ENCODE assay signal across 13 mouse cellular contexts in the genomic region with DNA sequence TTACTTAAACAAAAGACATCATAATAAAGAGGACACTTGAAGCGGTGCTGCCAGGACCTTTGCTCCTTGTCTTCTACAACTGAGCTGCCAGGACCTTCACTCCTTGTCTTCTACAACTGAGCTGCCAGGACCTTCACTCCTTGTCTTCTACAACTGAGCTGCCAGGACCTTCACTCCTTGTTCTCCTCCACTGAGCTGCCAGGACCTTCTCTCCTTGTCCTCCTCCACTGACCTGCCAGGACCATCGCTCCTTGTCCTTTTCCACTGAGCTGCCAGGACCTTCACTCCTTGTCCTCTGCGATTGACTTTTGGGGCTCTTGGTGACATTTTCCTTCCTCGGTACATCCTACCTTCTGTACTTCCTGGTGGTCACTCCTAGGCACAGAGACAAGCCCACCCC. TPM values are rescaled to one million over a fixed set of nuclear protein-coding genes. Genes with fewer than 3 reads are reported as not detected.
DNase-seq lines count a peak whose midpoint lies in the region; ATAC-seq and TF ChIP-seq lines count a peak whose summit lies in the region.
"Had no signal": no experiment of that assay in that cellular context is flagged by ENCODE, and none has a peak within 500 bp of the region (broad histone marks: within the 10 kb centered on the region; RNA-seq: fewer than 3 reads in every experiment).

No protein-coding gene starts in this region.

- ATAC-seq in liver, postnatal 0 days: no peak
- ATAC-seq in CD4-positive, CD25-positive, alpha-beta regulatory T cell, adult 4 months: no peak

- no peak overlapping the region for H3K27ac ChIP-seq in CH12.LX (ENCODE audit: insufficient read depth, low read depth)
- H3K27ac ChIP-seq in liver, postnatal 0 days (ENCODE audit: low read depth): no peak overlapping the region
- H3K27ac ChIP-seq: embryonic facial prominence, embryonic 13.5 days had no signal

- H3K4me2 ChIP-seq in CH12.LX (ENCODE audit: insufficient read depth, low read depth, poor library complexity, severe bottlenecking): peak overlapping the region; percentile 39
- H3K4me2 ChIP-seq in liver, postnatal 0 days (ENCODE audit: low read depth, low read length): no peak overlapping the region
- H3K4me2 ChIP-seq: embryonic facial prominence, embryonic 13.5 days had no signal

- in situ Hi-C loops in CH12.LX (cut with MboI; ENCODE audit: low pct_ligation_motif_present, low pct_unique_long_range_greater_than_20kb, low sequenced_read_pairs): no loop called here

- H3K4me3 ChIP-seq in CH12.LX (replicated peaks in 1 of 3; ENCODE audit: low read depth in 2 of 3, low read length in 2 of 3, poor library complexity in 1 of 3): peak overlapping the region in 2 of 3 experiments; percentile 29 to 32
- no peak overlapping the region for H3K4me3 ChIP-seq in liver, postnatal 0 days (ENCODE audit: low read depth, low read length)
- H3K4me3 ChIP-seq: embryonic facial prominence, embryonic 13.5 days had no signal

- TF ChIP-seq RAD21 in CH12.LX (IDR thresholded peaks at IDR 0.05; ENCODE audit: low read depth, low read length): no peak

- no peak for TF ChIP-seq EP300 in CH12.LX (IDR thresholded peaks at IDR 0.05; ENCODE audit: low read length)
- no peak for TF ChIP-seq EP300 in liver, postnatal 0 days (IDR thresholded peaks at IDR 0.05; ENCODE audit: low read depth)

- no peaks in the 10 kb centered on the region for H3K36me3 ChIP-seq in CH12.LX (replicated peaks in 1 of 2; ENCODE audit: control insufficient read depth in 1 of 2, insufficient read depth in 1 of 2, low read length in 1 of 2)
- H3K36me3 ChIP-seq in liver, postnatal 0 days (replicated peaks; ENCODE audit: insufficient read depth, low read length): no peaks in the 10 kb centered on the region
- H3K36me3 ChIP-seq: embryonic facial prominence, embryonic 13.5 days had no signal

- dilution Hi-C loops in CH12.LX (cut with MboI; ENCODE audit: extremely low pct_ligation_motif_present, extremely low pct_unique_long_range_greater_than_20kb, low sequenced_read_pairs): no loop called here

- TF ChIP-seq CTCF in CH12.LX (conservative IDR thresholded peaks at IDR 0.05 in 1 of 2, IDR thresholded peaks at IDR 0.05 in 1 of 2; ENCODE audit: low read depth in 2 of 2, low read length in 2 of 2): no peak
- no peak for TF ChIP-seq CTCF in liver, postnatal 0 days (IDR thresholded peaks at IDR 0.05; ENCODE audit: low read depth)

- WGBS in liver, postnatal 0 days (ENCODE audit: insufficient replicate concordance): 47% methylated on average over 4 of the region's 4 CpGs

- intact Hi-C loops in heart, postnatal 25 days (cut with DNase I): no loop called here

- peak; percentile 23 for DNase-seq in heart, adult 8-10 months (ENCODE audit: low spot score)
- no peak for DNase-seq in heart, postnatal 25 days (ENCODE audit: low spot score)
- DNase-seq in CH12.LX (ENCODE audit: extremely low read depth): peak; percentile 34
- peak; percentile 1 for DNase-seq in cerebellum, adult 8-10 months
- peak; percentile 29 for DNase-seq in kidney, postnatal 14 days
- DNase-seq in liver, postnatal 0 days: no peak
- no peak for DNase-seq in spleen, postnatal 10 days (ENCODE audit: low spot score in 2 of 2)

- H3K79me2 ChIP-seq in CH12.LX (replicated peaks; ENCODE audit: control insufficient read depth, extremely low read depth, insufficient read depth, poor library complexity, severe bottlenecking): no peaks in the 10 kb centered on the region

- no peaks in the 10 kb centered on the region for H3K9me3 ChIP-seq in CH12.LX (replicated peaks; ENCODE audit: low read length)
- H3K9me3 ChIP-seq in liver, postnatal 0 days (ENCODE audit: low read length): no peaks in the 10 kb centered on the region
- H3K9me3 ChIP-seq: embryonic facial prominence, embryonic 13.5 days had no signal

- H3K9ac ChIP-seq in CH12.LX (ENCODE audit: insufficient read depth, low read depth): peak overlapping the region; percentile 30; the same call in 1 of the 2 replicates
- no peak overlapping the region for H3K9ac ChIP-seq in liver, postnatal 0 days (replicated peaks)
- H3K9ac ChIP-seq: embryonic facial prominence, embryonic 13.5 days had no signal

- peak; percentile 45; the same call in 1 of the 2 replicates for TF ChIP-seq POLR2A in CH12.LX (IDR thresholded peaks at IDR 0.05; ENCODE audit: low read depth, low read length)

- peaks cover 20% of the 10 kb centered on the region for H3K27me3 ChIP-seq in CH12.LX (replicated peaks)
- no peaks in the 10 kb centered on the region for H3K27me3 ChIP-seq in liver, postnatal 0 days (ENCODE audit: insufficient read depth, low read length)
- H3K27me3 ChIP-seq: embryonic facial prominence, embryonic 13.5 days had no signal

- peaks cover 0 to 3% of the 10 kb centered on the region in 2 experiments; a peak in 1 of 4 replicates for H3K4me1 ChIP-seq in CH12.LX (ENCODE audit: control insufficient read depth in 1 of 2, insufficient read depth in 2 of 2)
- H3K4me1 ChIP-seq in liver, postnatal 0 days (ENCODE audit: insufficient read depth): no peaks in the 10 kb centered on the region
- H3K4me1 ChIP-seq: embryonic facial prominence, embryonic 13.5 days had no signal

TF ChIP-seq in CH12.LX, 34 proteins besides CTCF, POLR2A, EP300 and RAD21:
- TF ChIP-seq ZKSCAN1 (IDR thresholded peaks at IDR 0.05; ENCODE audit: borderline replicate concordance, low read depth, low read length) (no peak), TBP (conservative IDR thresholded peaks at IDR 0.05; ENCODE audit: low read depth, low read length) (0 out of 2 replicates have a peak, but pooled peaks have one; percentile 60)

RNA-seq across cellular contexts. Expression of a gene that starts 3.9 kb away (rescaled TPM):
- total RNA-seq in heart, adult 8-10 months (2022): not detected
- total RNA-seq in heart, postnatal 25 days (2021): not detected
- not detected in 2 replicates for total RNA-seq in CH12.LX (2012; rRNA removed)
- not detected in 2 replicates for total RNA-seq in CH12.LX (2014; rRNA removed)
- polyA plus RNA-seq in CH12.LX (2012; ENCODE audit: insufficient read length, low read depth): not detected in 2 replicates
- polyA plus RNA-seq in liver, postnatal 0 days (2015; fragmentation: Nextera tagmentation; extraction: Ambion mirVana): not detected in 2 replicates
- not detected for polyA plus RNA-seq in CD4-positive, CD25-positive, alpha-beta regulatory T cell, adult 4 months (2017; shearing (Covaris generic))
- total RNA-seq: gastrocnemius, adult 18-20 months; left cerebral cortex, postnatal 25 days; megakaryocyte progenitor cell, adult 5-6 weeks; neutrophil, adult 5-6 weeks had no signal
- polyA plus RNA-seq: embryonic facial prominence, embryonic 13.5 days had no signal

RNA-seq across cellular contexts. Expression of a gene that starts 17.5 kb away (rescaled TPM):
- not detected for total RNA-seq in heart, adult 8-10 months (2022)
- not detected for total RNA-seq in heart, postnatal 25 days (2021)
- total RNA-seq in CH12.LX (2012; rRNA removed) (not detected in 2 replicates), CH12.LX (2014; rRNA removed) (not detected in 2 replicates)
- polyA plus RNA-seq in CH12.LX (2012; ENCODE audit: insufficient read length, low read depth): not detected in 2 replicates
- not detected in 2 replicates for polyA plus RNA-seq in liver, postnatal 0 days (2015; fragmentation: Nextera tagmentation; extraction: Ambion mirVana)
- polyA plus RNA-seq in CD4-positive, CD25-positive, alpha-beta regulatory T cell, adult 4 months (2017; shearing (Covaris generic)): not detected
- total RNA-seq: gastrocnemius, adult 18-20 months; left cerebral cortex, postnatal 25 days; megakaryocyte progenitor cell, adult 5-6 weeks; neutrophil, adult 5-6 weeks had no signal
- polyA plus RNA-seq: embryonic facial prominence, embryonic 13.5 days had no signal

RNA-seq across cellular contexts. Expression of a gene that starts 21.2 kb away (rescaled TPM):
- total RNA-seq in heart, adult 8-10 months (2022): not detected
- total RNA-seq in heart, postnatal 25 days (2021): not detected
- total RNA-seq in CH12.LX (2012; rRNA removed) (not detected in 2 replicates), CH12.LX (2014; rRNA removed) (not detected in 2 replicates)
- not detected in 2 replicates for polyA plus RNA-seq in CH12.LX (2012; ENCODE audit: insufficient read length, low read depth)
- polyA plus RNA-seq in liver, postnatal 0 days (2015; fragmentation: Nextera tagmentation; extraction: Ambion mirVana): not detected in 2 replicates
- polyA plus RNA-seq in CD4-positive, CD25-positive, alpha-beta regulatory T cell, adult 4 months (2017; shearing (Covaris generic)): not detected
- total RNA-seq: gastrocnemius, adult 18-20 months; left cerebral cortex, postnatal 25 days; megakaryocyte progenitor cell, adult 5-6 weeks; neutrophil, adult 5-6 weeks had no signal
- polyA plus RNA-seq: embryonic facial prominence, embryonic 13.5 days had no signal

RNA-seq across cellular contexts. Expression of a gene that starts 34.0 kb away (rescaled TPM):
- total RNA-seq in heart, adult 8-10 months (2022): not detected
- total RNA-seq in heart, postnatal 25 days (2021): not detected
- total RNA-seq in CH12.LX (2012; rRNA removed) (not detected in 2 replicates), CH12.LX (2014; rRNA removed) (not detected in 2 replicates)
- polyA plus RNA-seq in CH12.LX (2012; ENCODE audit: insufficient read length, low read depth): not detected in 2 replicates
- not detected in 2 replicates for polyA plus RNA-seq in liver, postnatal 0 days (2015; fragmentation: Nextera tagmentation; extraction: Ambion mirVana)
- under 1 TPM in 1 of 2 experiments, not detected in 1; 0.56 TPM for polyA plus RNA-seq in CD4-positive, CD25-positive, alpha-beta regulatory T cell, adult 4 months (2017; shearing (Covaris generic))
- total RNA-seq: gastrocnemius, adult 18-20 months; left cerebral cortex, postnatal 25 days; megakaryocyte progenitor cell, adult 5-6 weeks; neutrophil, adult 5-6 weeks had no signal
- polyA plus RNA-seq: embryonic facial prominence, embryonic 13.5 days had no signal

RNA-seq across cellular contexts. Expression of a gene that starts 43.7 kb away (rescaled TPM):
- not detected for total RNA-seq in heart, adult 8-10 months (2022)
- not detected for total RNA-seq in heart, postnatal 25 days (2021)
- total RNA-seq in CH12.LX (2012; rRNA removed) (not detected in 2 replicates), CH12.LX (2014; rRNA removed) (not detected in 2 replicates)
- 0.07 TPM in 1 of 2 replicates, not detected in the other for polyA plus RNA-seq in CH12.LX (2012; ENCODE audit: insufficient read length, low read depth)
- not detected in 2 replicates for polyA plus RNA-seq in liver, postnatal 0 days (2015; fragmentation: Nextera tagmentation; extraction: Ambion mirVana)
- not detected for polyA plus RNA-seq in CD4-positive, CD25-positive, alpha-beta regulatory T cell, adult 4 months (2017; shearing (Covaris generic))
- total RNA-seq: gastrocnemius, adult 18-20 months; left cerebral cortex, postnatal 25 days; megakaryocyte progenitor cell, adult 5-6 weeks; neutrophil, adult 5-6 weeks had no signal
- polyA plus RNA-seq: embryonic facial prominence, embryonic 13.5 days had no signal

Comparison
In these comparisons a context has a peak if more than half of its experiments do, and no peak if none do; other contexts are left out.
1. DNase-seq: peak in heart, adult 8-10 months (single experiment), CH12.LX (single experiment), cerebellum, adult 8-10 months (single experiment) and kidney, postnatal 14 days (single experiment); none in heart, postnatal 25 days (single experiment), liver, postnatal 0 days (single experiment) and spleen, postnatal 10 days (0 of 2).